8 mouse cellular contexts compared by ENCODE assay signal in genomic region chr10:25250108-25250507, GRCm38 (mm10). TPM values are rescaled to one million over a fixed set of nuclear protein-coding genes. Genes with fewer than 3 reads are reported as not detected.
DNase-seq lines count a peak whose midpoint lies in the region; ATAC-seq lines count a peak whose summit lies in the region.

No protein-coding gene starts in this region.

- H3K4me3 ChIP-seq in forebrain, embryonic 10.5 days, result no peak overlapping the region
- H3K4me3 ChIP-seq in hindbrain, embryonic 13.5 days, result no peak overlapping the region
- no peak overlapping the region for H3K4me3 ChIP-seq in midbrain, embryonic 14.5 days (replicated peaks; ENCODE audit: low read depth, low read length)

- H3K9ac ChIP-seq in hindbrain, embryonic 13.5 days, result no peak overlapping the region
- H3K9ac ChIP-seq in midbrain, embryonic 14.5 days (replicated peaks; ENCODE audit: low read length), result no peak overlapping the region

- no peaks in the 10 kb centered on the region for H3K4me1 ChIP-seq in forebrain, embryonic 10.5 days
- H3K4me1 ChIP-seq in hindbrain, embryonic 13.5 days (replicated peaks), result no peaks in the 10 kb centered on the region
- H3K4me1 ChIP-seq in midbrain, embryonic 14.5 days (ENCODE audit: control insufficient read depth, insufficient read depth, low read length), result no peaks in the 10 kb centered on the region

- H3K4me2 ChIP-seq in hindbrain, embryonic 13.5 days, result no peak overlapping the region
- no peak overlapping the region for H3K4me2 ChIP-seq in midbrain, embryonic 14.5 days (ENCODE audit: low read length)

- no peaks in the 10 kb centered on the region for H3K9me3 ChIP-seq in forebrain, embryonic 10.5 days
- H3K9me3 ChIP-seq in hindbrain, embryonic 13.5 days, result no peaks in the 10 kb centered on the region
- H3K9me3 ChIP-seq in midbrain, embryonic 14.5 days (ENCODE audit: control insufficient read depth, low read length), result no peaks in the 10 kb centered on the region

- 42% methylated on average over 12 of the region's 12 CpGs for WGBS in forebrain, embryonic 10.5 days
- WGBS in hindbrain, embryonic 13.5 days, result 48% methylated on average over 12 of the region's 12 CpGs
- 42% methylated on average over 12 of the region's 12 CpGs for WGBS in midbrain, embryonic 14.5 days

- no peak overlapping the region for H3K27ac ChIP-seq in forebrain, embryonic 10.5 days
- H3K27ac ChIP-seq in hindbrain, embryonic 13.5 days, result no peak overlapping the region
- H3K27ac ChIP-seq in midbrain, embryonic 14.5 days (replicated peaks; ENCODE audit: low read depth, low read length), result no peak overlapping the region

- H3K36me3 ChIP-seq in forebrain, embryonic 10.5 days (replicated peaks), result no peaks in the 10 kb centered on the region
- no peaks in the 10 kb centered on the region for H3K36me3 ChIP-seq in hindbrain, embryonic 13.5 days
- H3K36me3 ChIP-seq in midbrain, embryonic 14.5 days (ENCODE audit: control insufficient read depth, insufficient read depth, low read length), result no peaks in the 10 kb centered on the region

- peak; percentile 63 for DNase-seq in urinary bladder, postnatal 14 days (ENCODE audit: low spot score)
- no peak for DNase-seq in urinary bladder, postnatal 10 days (ENCODE audit: low spot score)
- peak; percentile 71 for DNase-seq in c-Kit-positive CD71-negative TER-119-negative erythroid progenitor cells, embryonic 14.5 days (ENCODE audit: low read depth)
- peak; percentile 65 for DNase-seq in forebrain, embryonic 10.5 days (ENCODE audit: extremely low spot score, low spot score)
- DNase-seq in left cerebral cortex, postnatal 36 days (ENCODE audit: low spot score in 2 of 2), result peak; percentile 27 to 37
- peak; percentile 82 for DNase-seq in midbrain, embryonic 14.5 days
- DNase-seq in testis, postnatal 14 days (ENCODE audit: low spot score), result peak; percentile 77

- no peaks in the 10 kb centered on the region for H3K27me3 ChIP-seq in forebrain, embryonic 10.5 days (ENCODE audit: poor library complexity, severe bottlenecking)
- no peaks in the 10 kb centered on the region for H3K27me3 ChIP-seq in hindbrain, embryonic 13.5 days
- H3K27me3 ChIP-seq in midbrain, embryonic 14.5 days (ENCODE audit: control insufficient read depth, insufficient read depth, low read length), result no peaks in the 10 kb centered on the region

- intact Hi-C loops in left cerebral cortex, postnatal 36 days (cut with DNase I), result no loop called here

- ATAC-seq in hindbrain, embryonic 13.5 days (ENCODE audit: low FRiP score), result 0 out of 2 replicates have a peak, but pooled peaks have one; percentile 43
- no peak for ATAC-seq in midbrain, embryonic 14.5 days (ENCODE audit: low FRiP score, low TSS enrichment)

RNA-seq across cellular contexts. Expression of gene Akap7, which starts 57.6 kb away (rescaled TPM):
- polyA plus RNA-seq in forebrain, embryonic 10.5 days (2016; fragmentation: Nextera tagmentation; extraction: Ambion mirVana), result 15.1 and 16.4 TPM in 2 replicates
- polyA plus RNA-seq in hindbrain, embryonic 13.5 days (2015; fragmentation: Nextera tagmentation; extraction: Ambion mirVana), result 28.1 and 31.5 TPM in 2 replicates
- total RNA-seq in left cerebral cortex, postnatal 36 days (2021), result 10 to 100 TPM; 58.5 to 65.0 TPM
- 35.1 and 46.1 TPM in 2 replicates for polyA plus RNA-seq in midbrain, embryonic 14.5 days (2014; fragmentation: Nextera tagmentation; extraction: Ambion mirVana)
